Mouse (Mus musculus) C2C12 (cell line): ENCODE data around the gene Sparc.

ENCODE experiments used
- CEBPB ChIP-seq: IDR thresholded peaks from one replicate; pipeline ENCODE4 v1.6.1; 2011; ENCODE audit warnings: low read depth, mild to moderate bottlenecking, control low read depth, moderate library complexity
- CTCF ChIP-seq: IDR thresholded peaks from one replicate; pipeline ENCODE4 v1.5.1; 2011; ENCODE audit not compliant: control insufficient read depth, insufficient read depth, insufficient read length
- MYOD1 ChIP-seq: IDR thresholded peaks from one replicate; pipeline ENCODE4 v1.6.1; 2011; ENCODE audit warnings: low read depth; ENCODE audit not compliant: control insufficient read depth, insufficient read length
- USF1 ChIP-seq: IDR thresholded peaks from one replicate; pipeline ENCODE4 v1.6.1; 2011; ENCODE audit warnings: low read depth, mild to moderate bottlenecking, control low read depth, moderate library complexity

DNA sequence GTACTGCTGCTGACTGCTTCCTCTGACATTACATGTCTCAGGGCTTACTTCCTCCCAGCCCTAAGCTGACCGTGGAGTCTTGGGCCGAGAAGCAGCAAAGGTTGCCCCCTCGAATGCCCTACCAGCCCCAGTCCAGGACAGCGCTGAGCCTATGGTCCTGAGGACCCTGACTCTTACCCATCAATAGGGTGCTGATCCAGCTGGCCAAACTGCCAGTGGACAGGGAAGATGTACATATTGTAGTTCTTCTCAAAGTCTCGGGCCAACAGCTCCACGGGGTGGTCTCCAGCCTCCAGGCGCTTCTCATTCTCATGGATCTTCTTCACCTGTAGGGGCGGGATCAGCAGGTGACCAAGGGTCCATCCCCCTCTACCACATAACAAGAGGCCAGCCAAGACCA lies 24.6 kb downstream of the Sparc start:
- TF ChIP-seq CTCF (no peak), MYOD1 (no peak), USF1 (no peak), CEBPB (no peak)
